Mouse (Mus musculus): ENCODE measurements at regions not wholly inside any gene's neighbourhood (a gene's known extent, or its start where the extent isn't known, plus 50 kb on each side); places are given as distances from the start of the nearest gene placed in this dataset.

DNA sequence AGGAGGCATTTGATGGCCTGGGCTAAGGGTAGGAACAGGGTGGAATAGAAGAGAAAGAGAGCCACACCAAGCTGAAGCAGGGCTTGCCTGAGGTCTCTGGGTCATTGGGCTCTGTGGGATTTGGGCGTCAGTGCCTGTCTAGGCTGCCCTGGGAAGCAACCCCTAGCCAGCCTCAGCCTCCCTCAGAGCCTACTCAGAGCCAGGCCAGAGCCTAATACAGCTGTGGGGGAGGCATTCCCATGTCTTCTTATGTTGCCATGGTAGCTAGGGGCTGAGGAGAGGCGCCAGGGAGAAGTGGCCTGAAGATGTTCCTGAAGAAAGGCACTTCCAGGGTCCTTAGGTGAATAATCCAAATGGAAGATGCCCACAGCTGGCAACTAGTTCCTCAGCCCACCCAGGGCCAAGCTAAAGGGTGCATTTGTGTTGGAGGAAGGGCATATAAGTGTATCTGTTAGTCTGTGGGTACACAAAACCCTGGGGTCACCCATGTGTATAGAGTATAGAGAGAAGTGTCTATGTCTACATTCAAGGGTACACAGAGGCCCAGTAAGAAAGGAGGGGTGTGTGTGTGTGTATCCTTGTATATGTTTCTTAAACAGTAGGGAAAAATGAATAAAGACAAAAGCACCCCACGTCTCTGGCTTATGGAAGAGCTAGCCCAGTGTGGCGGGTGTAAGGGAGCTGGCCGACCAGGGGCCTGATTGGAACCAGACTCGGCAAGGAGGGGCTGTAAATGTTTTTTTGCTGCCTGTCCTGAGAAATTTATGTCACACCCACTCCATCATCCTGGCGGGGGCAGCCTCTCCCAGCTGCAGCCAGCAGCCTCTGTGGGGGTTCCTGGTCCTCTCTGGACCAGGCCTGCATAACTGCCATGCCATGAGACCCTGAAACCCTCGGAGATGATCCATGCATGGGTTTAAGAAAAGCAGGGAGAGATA, 134.2 kb downstream of the Pja1 start:
- TF ChIP-seq POLR2A (IDR thresholded peaks at IDR 0.05; ENCODE audit: borderline replicate concordance, control insufficient read depth, low read depth, low read length) (no peak), CTCF (IDR thresholded peaks at IDR 0.05; ENCODE audit: control insufficient read depth, insufficient read depth, low read length) (no peak)
- no peaks in the 10 kb centered on the region for H3K4me1 ChIP-seq (ENCODE audit: control insufficient read depth, insufficient read depth, low read length)
- H3K27ac ChIP-seq (ENCODE audit: control insufficient read depth, insufficient read depth, low read depth, low read length, poor library complexity), result no peak overlapping the region
- H3K4me3 ChIP-seq (replicated peaks; ENCODE audit: control insufficient read depth, low read depth, low read length), result no peak overlapping the region
- WGBS, result 74% methylated on average over 8 of the region's 8 CpGs

DNA sequence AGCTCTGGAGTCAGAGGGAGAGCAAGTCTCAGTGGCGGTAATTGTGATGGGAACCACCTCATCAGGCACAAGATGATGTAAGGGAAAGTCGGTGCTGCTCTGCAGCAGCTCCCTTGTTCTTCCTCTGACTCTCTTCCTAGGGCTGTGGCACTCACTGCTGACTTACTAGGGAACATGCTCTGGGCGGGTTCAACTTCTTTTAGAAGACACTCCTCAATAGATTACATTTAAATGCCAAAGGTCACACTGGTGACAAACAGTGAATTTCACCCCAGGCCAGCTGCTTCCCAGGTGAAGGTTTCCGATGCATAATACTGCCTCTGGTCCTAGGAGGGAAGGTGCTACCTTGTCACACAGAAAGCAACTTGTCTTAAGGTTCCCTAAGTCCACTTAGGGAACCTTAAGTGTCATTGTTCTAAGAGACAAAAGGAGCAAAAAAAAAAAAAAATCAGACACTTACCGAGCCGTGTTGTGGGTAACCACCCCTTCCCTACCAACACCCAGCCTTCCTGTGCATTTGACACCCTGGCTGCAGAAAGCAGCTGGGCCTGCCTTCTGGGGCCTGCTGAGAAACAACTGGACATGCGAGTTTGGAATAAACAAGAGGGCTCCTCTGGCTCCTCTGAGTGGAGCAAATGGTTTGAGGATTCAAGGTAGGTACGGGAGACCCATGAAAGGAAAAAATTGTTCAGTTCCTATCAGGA, 135.0 kb downstream of the Pja1 start:
- H3K27ac ChIP-seq (ENCODE audit: control insufficient read depth, insufficient read depth, low read depth, low read length, poor library complexity), result no peak overlapping the region
- no peak for TF ChIP-seq CTCF (IDR thresholded peaks at IDR 0.05; ENCODE audit: control insufficient read depth, insufficient read depth, low read length)
- no peak for TF ChIP-seq POLR2A (IDR thresholded peaks at IDR 0.05; ENCODE audit: borderline replicate concordance, control insufficient read depth, low read depth, low read length)
- H3K4me1 ChIP-seq (ENCODE audit: control insufficient read depth, insufficient read depth, low read length), result no peaks in the 10 kb centered on the region
- 40% methylated on average over 8 of the region's 8 CpGs for WGBS
- no peak overlapping the region for H3K4me3 ChIP-seq (replicated peaks; ENCODE audit: control insufficient read depth, low read depth, low read length)

DNA sequence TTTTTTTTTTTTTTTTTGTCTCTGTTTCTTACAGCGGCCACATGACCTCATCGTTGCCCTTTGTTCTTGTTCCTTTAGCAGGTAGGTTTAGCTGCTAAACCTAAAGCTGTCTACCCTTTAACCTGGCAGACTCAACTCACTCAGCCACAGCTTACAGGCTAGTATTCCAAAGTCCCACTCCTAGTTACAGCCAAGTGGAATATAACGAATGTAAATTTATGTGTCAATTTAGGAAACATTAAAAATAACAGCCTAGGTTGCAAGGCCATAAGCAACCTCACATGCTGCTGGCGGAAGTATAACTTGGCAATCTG, 138.7 kb downstream of the Pja1 start:
- Histone ChIP-seq H3K27ac (ENCODE audit: control insufficient read depth, insufficient read depth, low read depth, low read length, poor library complexity) (no peak overlapping the region), H3K4me3 (replicated peaks; ENCODE audit: control insufficient read depth, low read depth, low read length) (no peak overlapping the region), H3K4me1 (ENCODE audit: control insufficient read depth, insufficient read depth, low read length) (no peaks in the 10 kb centered on the region; the same call in 1 of the 2 replicates)
- TF ChIP-seq POLR2A (IDR thresholded peaks at IDR 0.05; ENCODE audit: borderline replicate concordance, control insufficient read depth, low read depth, low read length), result no peak
- TF ChIP-seq CTCF (IDR thresholded peaks at IDR 0.05; ENCODE audit: control insufficient read depth, insufficient read depth, low read length), result no peak
- 73% methylated on average over 4 of the region's 4 CpGs for WGBS

DNA sequence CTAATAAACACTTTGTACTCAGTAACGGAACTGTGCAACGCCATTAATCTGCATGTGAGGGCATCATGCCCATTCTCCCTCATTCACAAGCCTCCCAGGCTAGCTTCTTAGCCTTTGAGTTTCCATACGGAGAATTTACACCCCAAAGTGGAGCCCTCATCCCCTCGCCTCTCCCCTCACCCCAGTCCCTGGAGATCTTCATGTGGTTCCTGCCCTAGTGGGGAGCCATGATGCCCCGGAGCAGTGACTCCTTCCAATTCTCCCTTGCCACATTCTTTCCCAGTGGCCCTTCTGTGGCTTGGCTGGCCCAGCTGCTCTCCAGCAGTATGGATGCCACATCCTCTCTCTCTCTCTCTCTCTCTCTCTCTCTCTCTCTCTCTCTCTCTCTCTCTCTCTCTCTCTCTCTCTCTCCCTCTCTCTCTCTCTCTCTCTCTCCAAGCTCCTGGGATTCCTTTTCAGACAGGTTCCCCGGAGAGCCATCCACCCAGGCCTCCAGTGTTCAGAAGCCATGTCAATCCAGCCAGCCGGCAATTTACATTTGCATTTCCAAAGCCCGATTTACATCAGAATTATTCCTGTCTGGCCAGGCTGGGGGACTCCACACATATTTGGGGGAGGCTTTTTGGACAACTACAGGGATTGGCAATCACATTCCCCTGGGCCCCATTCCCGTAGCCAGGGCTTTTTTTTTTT, 139.2 kb downstream of the Pja1 start:
- no peak for TF ChIP-seq POLR2A (IDR thresholded peaks at IDR 0.05; ENCODE audit: borderline replicate concordance, control insufficient read depth, low read depth, low read length)
- TF ChIP-seq CTCF (IDR thresholded peaks at IDR 0.05; ENCODE audit: control insufficient read depth, insufficient read depth, low read length), result no peak
- WGBS, result 69% methylated on average over 9 of the region's 9 CpGs
- no peak overlapping the region for H3K27ac ChIP-seq (ENCODE audit: control insufficient read depth, insufficient read depth, low read depth, low read length, poor library complexity)
- no peaks in the 10 kb centered on the region; the same call in 1 of the 2 replicates for H3K4me1 ChIP-seq (ENCODE audit: control insufficient read depth, insufficient read depth, low read length)
- H3K4me3 ChIP-seq (replicated peaks; ENCODE audit: control insufficient read depth, low read depth, low read length), result no peak overlapping the region

DNA sequence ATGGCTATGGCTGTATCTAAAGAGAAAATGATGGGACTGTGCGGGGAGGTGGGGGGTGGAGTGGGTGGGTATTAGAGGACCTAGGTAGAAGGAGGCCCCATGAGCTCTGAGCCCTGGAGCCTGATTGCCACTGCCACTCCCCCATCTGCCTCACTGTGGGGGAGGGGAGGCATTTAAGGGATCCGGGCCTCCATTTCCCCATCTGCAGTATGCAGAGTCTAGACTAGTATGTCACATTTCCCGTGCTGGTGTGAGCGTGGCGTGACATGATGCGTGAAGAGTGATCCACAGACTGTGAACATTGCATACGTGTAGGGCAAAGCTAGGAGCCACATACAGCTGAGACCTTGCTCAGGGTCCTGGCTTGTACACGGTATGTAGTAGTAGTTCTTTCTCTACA, 140.7 kb downstream of the Pja1 start:
- no peak overlapping the region for H3K27ac ChIP-seq (ENCODE audit: control insufficient read depth, insufficient read depth, low read depth, low read length, poor library complexity)

DNA sequence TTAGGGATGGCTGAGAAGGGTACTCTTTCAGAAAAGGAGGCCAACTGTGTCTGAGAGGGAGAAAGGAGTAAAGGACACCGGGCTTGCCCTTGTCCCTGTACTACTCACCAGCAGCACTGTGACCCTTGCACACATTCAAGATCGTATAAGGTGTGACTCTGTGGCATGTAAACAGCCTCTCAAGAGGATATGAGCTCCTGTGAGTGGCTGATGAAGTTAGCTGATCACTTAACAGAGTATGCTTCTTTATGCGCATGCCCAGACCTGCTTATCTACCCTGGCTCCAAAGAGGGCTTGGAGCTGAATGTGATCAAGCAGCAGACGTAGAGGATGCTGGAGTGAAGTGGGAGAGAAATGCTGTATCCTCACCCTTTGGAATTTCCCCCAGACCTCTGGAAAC, 142.5 kb downstream of the Pja1 start:
- Histone ChIP-seq H3K4me3 (replicated peaks; ENCODE audit: control insufficient read depth, low read depth, low read length) (no peak overlapping the region), H3K4me1 (ENCODE audit: control insufficient read depth, insufficient read depth, low read length) (no peaks in the 10 kb centered on the region; the same call in 1 of the 2 replicates), H3K27ac (ENCODE audit: control insufficient read depth, insufficient read depth, low read depth, low read length, poor library complexity) (no peak overlapping the region)
- WGBS, result 75% methylated on average over 4 of the region's 4 CpGs
- TF ChIP-seq CTCF (IDR thresholded peaks at IDR 0.05; ENCODE audit: control insufficient read depth, insufficient read depth, low read length), result no peak
- TF ChIP-seq POLR2A (IDR thresholded peaks at IDR 0.05; ENCODE audit: borderline replicate concordance, control insufficient read depth, low read depth, low read length), result no peak

More for the DNA sequence above, 140.7 kb downstream of the Pja1 start:
- Histone ChIP-seq H3K4me3 (replicated peaks; ENCODE audit: control insufficient read depth, low read depth, low read length) (no peak overlapping the region), H3K4me1 (ENCODE audit: control insufficient read depth, insufficient read depth, low read length) (no peaks in the 10 kb centered on the region; the same call in 1 of the 2 replicates)
- TF ChIP-seq CTCF (IDR thresholded peaks at IDR 0.05; ENCODE audit: control insufficient read depth, insufficient read depth, low read length) (no peak), POLR2A (IDR thresholded peaks at IDR 0.05; ENCODE audit: borderline replicate concordance, control insufficient read depth, low read depth, low read length) (no peak)
- WGBS, result 68% methylated on average over 8 of the region's 8 CpGs

DNA sequence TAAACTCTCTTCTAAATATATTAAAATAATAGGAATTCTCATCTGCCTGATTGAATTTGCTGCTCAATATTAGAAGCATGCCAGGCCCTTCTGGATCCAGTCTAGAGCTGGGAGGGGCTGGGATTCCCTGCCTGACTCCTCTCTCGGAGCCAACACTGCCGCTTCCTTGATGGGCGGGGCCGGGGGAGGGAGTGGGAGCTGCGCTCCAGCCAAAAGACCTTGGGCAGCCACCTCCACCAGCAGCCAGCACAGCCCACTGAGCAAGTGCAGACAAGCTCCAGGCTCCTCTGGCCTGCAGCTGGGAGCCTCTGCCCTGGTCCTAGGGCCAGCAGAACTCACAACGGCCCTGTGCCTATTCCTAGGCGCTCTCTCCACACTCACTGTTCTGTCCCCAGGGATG, 144.9 kb downstream of the Pja1 start:
- TF ChIP-seq POLR2A (IDR thresholded peaks at IDR 0.05; ENCODE audit: borderline replicate concordance, control insufficient read depth, low read depth, low read length) (no peak), CTCF (IDR thresholded peaks at IDR 0.05; ENCODE audit: control insufficient read depth, insufficient read depth, low read length) (no peak)
- H3K4me3 ChIP-seq (replicated peaks; ENCODE audit: control insufficient read depth, low read depth, low read length), result no peak overlapping the region

DNA sequence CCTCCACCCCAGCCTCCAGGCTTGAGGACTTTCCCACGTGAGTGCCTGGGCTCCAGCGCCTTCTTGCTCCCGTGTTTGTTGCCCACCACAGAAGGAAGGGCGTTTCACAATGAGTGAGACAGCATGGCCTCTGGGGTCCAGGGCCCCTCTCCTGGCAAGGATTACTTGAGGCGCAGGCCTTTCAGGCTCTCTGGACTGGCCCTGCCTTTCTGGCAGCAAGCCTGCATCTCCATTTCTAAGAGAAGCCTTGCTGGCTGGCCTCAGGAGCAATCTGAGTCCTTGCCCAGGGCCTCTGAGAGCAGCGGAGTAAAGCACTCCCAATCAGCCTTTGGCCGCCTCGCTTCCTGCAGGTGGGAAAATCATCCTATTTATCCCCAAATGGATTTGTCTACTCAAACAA, 145.6 kb downstream of the Pja1 start:
- Histone ChIP-seq H3K4me1 (ENCODE audit: control insufficient read depth, insufficient read depth, low read length) (no peaks in the 10 kb centered on the region; the same call in 1 of the 2 replicates), H3K4me3 (replicated peaks; ENCODE audit: control insufficient read depth, low read depth, low read length) (no peak overlapping the region), H3K27ac (ENCODE audit: control insufficient read depth, insufficient read depth, low read depth, low read length, poor library complexity) (no peak overlapping the region)
- 79% methylated on average over 8 of the region's 8 CpGs for WGBS
- TF ChIP-seq CTCF (IDR thresholded peaks at IDR 0.05; ENCODE audit: control insufficient read depth, insufficient read depth, low read length) (no peak), POLR2A (IDR thresholded peaks at IDR 0.05; ENCODE audit: borderline replicate concordance, control insufficient read depth, low read depth, low read length) (no peak)

More for the DNA sequence above, 144.9 kb downstream of the Pja1 start:
- WGBS, result 76% methylated on average over 7 of the region's 7 CpGs
- no peaks in the 10 kb centered on the region; the same call in 1 of the 2 replicates for H3K4me1 ChIP-seq (ENCODE audit: control insufficient read depth, insufficient read depth, low read length)
- no peak overlapping the region for H3K27ac ChIP-seq (ENCODE audit: control insufficient read depth, insufficient read depth, low read depth, low read length, poor library complexity)
